Mouse (Mus musculus) heart, postnatal 14 days (tissue): Measurements from ENCODE around the gene Nr3c2. TPM values are rescaled to one million over a fixed set of nuclear protein-coding genes. Genes with fewer than 3 reads are reported as not detected.

Source experiments
- DNase-seq, 2 experiments: peaks; one replicate each; pipeline ENCODE4 v3.0.0; 2021 to 2022
- intact Hi-C: fragments of 180-260 bp; cut with DNase I; formaldehyde crosslinking; loops from one replicate; pipeline ENCODE4 v1.15.1; 2025
- total RNA-seq, 2 experiments: library from RNA; stranded (reverse); gene quantifications; 2 replicates each; pipeline ENCODE4 v1.2.3; 2021

Nr3c2 gene
- total RNA-seq, 2 experiments from 2014 or later: 12.5 to 15.3 TPM

DNA sequence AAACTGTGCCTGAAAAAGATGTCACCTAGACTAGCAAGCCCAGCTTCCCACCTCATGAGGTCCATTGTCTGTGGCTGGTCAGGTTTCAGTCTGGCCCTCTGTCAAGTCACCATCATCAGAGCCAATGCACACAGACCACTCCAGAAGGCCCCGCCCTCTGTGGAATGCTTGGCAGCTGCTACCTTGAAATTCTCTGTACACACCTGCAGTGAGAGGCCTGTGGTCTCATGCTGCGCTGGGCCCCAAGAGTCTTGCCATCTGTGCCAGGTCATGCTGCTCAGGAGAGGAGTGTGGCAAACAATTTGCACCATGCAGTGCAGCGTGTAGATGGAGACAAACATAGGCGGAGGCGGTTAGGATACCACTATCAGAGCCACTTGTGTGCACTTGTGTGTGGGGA is 328.5 kb downstream of the Nr3c2 start:
- intact Hi-C loops: no loop called here
- DNase-seq: peak in 1 of 2 experiments; percentile 31

DNA sequence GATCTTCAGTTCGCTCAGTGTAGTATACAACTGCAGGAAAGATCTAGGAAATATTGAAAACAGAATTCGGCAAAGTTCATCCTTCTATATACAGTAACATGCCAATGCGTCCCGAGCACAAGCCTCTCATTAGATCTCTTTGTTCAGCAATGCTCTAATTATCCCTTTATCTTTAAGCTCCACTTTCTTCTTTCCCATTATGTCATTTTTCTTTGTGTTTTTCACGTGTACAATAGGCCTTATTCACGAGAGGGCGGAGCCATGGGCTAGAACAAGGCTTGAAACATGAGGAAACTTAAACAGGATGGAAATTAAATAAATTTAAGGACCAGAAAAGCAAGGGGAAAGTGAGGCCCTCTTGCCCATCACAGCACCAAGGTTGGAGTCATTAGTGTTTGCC is 329.4 kb downstream of the Nr3c2 start:
- intact Hi-C loops: no loop called here

DNA sequence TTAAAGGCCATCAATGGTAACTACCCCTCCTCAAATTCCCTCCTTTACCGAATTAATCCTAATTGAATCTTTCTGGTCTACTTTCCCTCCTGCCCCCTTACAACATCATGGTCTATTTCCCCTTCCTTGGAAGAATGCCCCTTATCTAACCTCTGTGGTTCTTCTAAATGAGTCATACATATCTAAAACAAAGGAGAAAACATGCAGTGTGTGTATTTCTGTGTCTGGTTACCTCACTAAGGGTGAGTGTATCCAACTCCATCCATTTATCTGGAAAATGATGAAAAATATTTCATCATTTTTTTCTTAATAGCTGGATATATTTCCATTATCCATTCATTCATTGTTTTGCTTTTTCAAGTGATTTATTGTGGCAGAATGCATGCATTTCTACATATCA is 332.0 kb downstream of the Nr3c2 start:
- DNase-seq: no peak
- intact Hi-C loops: no loop called here

More for the DNA sequence above, 329.4 kb downstream of the Nr3c2 start:
- DNase-seq: no peak

DNA sequence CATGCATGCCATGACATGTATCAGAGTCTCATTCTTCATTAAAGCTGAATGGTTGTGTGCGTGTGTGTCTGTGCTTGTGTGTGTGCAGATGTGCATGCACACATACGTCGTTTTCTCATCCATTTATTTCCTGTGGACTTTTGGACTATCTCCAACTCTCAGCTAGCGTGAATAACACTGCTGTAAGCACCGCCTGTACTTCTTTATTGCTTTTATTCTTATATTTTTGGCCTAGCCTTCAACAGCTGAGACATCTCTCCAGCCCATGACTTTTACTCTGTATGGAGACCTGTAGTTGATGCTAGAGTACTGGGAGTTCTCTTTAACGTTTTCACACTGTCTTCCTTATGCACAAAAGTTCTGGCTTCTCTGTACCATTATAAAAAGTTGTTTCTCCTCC is 332.6 kb downstream of the Nr3c2 start:
- intact Hi-C loops: no loop called here
- DNase-seq: no peak

GRCm38 (mm10) chr8:77232411-77232810 is 333.2 kb downstream of the Nr3c2 start:
- intact Hi-C loops: no loop called here
- DNase-seq: no peak

DNA sequence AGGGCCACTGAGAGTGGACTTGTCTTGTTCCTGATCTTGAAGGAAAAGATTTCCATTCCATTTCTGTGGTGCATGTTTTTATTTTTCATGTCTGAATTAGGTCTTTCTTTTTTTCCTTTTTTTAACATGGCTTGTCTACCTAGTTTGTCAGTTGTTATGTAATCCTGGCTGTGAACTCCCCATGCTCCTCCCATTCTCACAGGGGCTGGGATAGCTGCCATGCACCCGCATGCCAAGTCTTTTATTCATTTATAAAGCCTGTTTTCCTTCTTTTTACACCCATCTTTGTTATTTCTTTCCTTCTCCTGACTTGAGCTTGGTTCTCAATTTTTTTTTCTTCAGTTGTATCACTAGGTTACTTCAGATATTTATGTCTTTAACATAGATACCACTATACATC is 337.5 kb downstream of the Nr3c2 start:
- peak; percentile 27 to 37 for DNase-seq
- intact Hi-C loops: no loop called here

GRCm38 (mm10) chr8:77239462-77239861 is 340.2 kb downstream of the Nr3c2 start:
- intact Hi-C loops: no loop called here

DNA sequence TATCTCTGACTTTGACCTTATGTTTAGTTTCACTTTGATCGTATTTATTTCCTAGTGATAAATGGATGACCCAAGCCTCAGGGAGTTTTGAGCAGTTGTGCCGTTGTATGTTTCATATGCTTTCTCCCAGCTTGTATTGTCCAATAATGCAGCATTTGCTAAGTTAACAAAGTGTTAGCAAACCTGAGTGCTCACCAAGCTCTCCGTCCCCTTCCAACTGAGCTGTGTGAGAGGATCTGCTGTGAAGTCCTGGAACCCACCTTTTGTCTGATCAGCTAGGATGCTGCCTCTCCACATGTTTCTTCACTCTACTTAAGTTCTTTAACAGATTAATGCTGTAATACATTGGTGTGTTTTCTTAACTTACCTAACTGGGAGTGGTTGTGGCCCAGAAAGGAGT is 342.1 kb downstream of the Nr3c2 start:
- intact Hi-C loops: no loop called here
- DNase-seq: no peak

More at GRCm38 (mm10) chr8:77239462-77239861, 340.2 kb downstream of the Nr3c2 start:
- no peak for DNase-seq

DNA sequence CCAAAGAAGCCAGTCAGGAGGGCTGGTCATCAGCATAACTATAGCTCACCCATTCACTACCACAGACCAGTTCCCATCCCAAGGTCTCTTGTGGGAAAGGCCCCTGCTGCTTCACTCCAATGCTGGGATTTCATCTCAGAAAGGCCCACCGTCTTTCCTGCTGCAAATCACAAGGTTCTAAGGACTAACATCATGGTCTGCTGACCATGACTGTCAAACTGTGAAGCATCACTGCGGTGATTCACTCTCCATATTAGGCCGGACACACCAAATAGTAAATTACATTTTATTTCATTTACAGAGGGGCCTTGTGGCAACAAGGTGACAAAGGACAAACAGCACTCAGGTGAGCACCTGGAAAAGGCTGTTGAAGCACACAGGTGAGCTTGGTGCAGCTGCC is 350.9 kb downstream of the Nr3c2 start:
- intact Hi-C loops: no loop called here
- no peak for DNase-seq

GRCm38 (mm10) chr8:77251134-77251533 is 351.9 kb downstream of the Nr3c2 start:
- intact Hi-C loops: no loop called here
- no peak for DNase-seq

GRCm38 (mm10) chr8:77254466-77254865 is 355.2 kb downstream of the Nr3c2 start:
- intact Hi-C loops: no loop called here

DNA sequence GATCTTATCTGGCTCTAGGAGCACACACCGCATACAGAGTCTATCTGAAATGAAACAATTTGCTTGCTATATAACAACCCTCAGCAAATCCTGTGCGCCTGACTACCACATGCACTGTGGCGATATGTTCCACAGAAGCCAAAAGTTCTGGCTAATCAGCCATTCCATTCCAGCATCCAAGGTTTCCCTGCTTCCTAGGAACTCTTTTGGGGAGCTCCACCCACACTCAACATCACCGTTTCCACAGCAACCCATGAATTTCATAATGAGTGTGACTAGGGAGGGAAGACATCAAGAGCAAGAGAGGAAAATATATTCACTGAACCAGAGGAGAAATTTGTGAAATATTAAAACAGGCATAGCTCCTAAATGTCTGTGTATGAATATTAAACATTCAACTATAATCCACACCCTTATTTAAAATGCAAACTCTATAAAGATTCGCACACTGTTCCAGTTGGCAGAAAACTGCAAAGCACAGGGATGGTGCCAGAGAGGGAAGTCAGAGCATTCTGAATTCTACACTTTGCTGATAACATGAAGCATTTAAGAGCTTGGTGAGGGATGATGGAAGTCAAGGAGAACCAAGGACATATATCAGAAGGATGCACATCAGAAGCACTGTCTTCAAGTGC is 357.3 kb downstream of the Nr3c2 start:
- no peak for DNase-seq
- intact Hi-C loops: no loop called here

More at GRCm38 (mm10) chr8:77254466-77254865, 355.2 kb downstream of the Nr3c2 start:
- DNase-seq: no peak

DNA sequence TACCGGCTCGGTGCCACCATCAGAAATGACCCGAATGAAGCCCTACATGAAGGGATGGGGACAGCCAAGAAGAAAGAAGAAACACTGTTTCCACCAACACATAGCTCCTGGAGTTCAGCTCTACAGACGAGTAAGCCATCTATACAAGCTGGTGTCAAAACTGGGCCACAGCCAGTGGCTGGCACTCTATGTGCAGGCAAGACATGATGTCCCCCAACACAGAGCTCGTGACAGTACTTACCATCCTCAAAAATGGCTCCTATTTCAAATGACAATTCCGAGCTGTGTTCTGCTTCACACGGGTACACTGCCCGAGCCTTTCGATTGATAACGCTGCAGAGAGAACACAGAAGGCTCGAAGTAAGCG is 357.8 kb downstream of the Nr3c2 start:
- no peak for DNase-seq
- intact Hi-C loops: no loop called here

DNA sequence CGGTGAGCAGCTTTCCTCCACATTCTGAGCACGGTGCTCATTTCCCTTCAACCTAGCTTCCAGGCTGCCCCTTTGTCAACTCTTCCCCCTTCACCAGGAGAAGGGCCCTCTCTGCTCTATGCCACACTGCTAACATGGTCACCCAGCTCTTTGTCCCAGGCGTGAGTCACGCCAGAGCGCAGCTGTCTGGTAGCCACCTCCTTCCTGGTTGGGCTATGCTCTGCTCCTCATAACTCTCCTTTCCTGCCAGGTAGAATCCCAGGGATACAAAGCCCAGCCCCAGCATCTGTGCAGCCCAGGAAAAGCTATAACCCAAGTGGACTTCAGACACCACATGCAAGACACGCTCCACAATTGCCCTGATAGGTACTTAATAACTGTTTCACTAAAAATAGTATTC is 362.0 kb downstream of the Nr3c2 start:
- DNase-seq: no peak
- intact Hi-C loops: no loop called here

DNA sequence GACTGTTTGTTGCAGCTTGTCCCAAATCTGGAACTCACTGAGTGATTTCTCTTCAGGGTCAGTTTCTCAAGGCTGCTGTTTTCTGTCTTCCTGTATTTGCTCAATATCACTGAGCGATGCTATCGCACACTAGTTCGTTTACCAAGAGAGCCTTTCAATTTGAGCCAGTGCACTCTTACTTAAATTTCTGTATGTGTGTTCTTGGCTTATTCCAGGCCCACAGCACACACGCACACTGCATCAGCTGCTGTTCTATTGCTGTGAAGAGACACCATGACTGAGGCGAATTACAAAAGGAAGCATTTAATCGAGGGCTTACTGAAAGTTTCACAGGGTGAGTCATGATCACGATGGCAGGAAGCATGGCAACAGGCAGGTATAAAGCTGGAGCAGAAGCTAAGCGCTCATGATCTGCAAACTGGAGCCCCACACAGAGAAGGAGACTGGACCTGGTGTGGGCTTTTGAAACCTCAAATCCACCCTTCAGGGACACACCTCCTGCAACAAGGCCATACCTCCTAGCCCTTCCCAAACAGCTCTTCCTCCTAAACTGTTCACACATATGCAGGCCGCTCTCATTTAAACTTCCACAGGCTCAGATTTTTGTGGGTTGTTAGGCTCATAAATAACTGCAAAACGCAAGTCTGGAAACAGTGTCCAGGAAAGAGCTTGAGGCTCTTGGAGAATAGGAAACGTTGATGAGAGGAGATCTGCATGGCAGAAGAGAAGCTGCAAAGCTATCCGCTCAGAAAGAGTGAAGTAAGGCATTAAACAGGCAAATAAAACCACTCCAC is 363.2 kb downstream of the Nr3c2 start:
- intact Hi-C loops: no loop called here
- no peak for DNase-seq

DNA sequence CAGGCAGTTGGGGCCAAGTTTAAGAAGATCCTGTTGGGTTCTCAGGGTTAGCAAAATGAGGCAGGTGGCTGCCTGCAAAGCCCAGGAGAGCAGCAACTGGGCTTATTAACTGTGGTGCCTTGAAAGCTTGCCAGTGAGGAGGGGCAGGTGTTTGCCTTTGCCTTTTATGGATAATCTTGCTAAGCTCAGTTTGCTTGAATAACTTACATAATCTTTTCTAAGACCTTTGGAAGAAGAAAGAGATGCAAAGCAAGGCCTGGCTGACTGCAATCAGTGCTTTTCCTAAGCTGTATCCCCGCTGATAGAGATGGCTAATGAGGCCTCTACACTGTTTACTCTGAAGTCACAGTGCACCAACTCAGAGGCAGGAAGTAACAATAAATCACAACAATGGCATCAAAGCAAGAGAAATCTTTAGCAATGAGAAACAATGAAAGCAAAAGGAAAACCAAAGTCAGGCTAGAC is 368.7 kb downstream of the Nr3c2 start:
- intact Hi-C loops: no loop called here

GRCm38 (mm10) chr8:77272136-77272535 is 372.9 kb downstream of the Nr3c2 start:
- no peak for DNase-seq
- intact Hi-C loops: no loop called here

More for the DNA sequence above, 368.7 kb downstream of the Nr3c2 start:
- no peak for DNase-seq

DNA sequence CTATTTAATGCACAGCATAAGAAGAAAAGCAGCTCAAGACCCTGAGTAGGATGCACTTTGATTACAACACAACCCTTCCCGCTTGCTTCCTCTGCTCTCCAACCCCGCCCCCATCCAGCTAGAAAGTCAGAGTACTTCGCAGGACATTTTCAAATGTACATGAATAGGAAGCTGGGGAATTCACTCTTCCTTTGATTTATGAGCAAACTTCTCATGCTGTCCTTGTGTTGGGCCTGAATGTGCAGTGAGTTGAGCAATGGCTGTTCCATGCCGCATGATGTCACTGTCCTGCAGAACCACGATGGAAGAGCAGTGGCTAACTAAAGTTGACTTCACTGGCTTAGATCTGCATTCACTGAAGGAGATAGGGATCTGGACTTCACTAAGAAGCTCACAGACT is 376.3 kb downstream of the Nr3c2 start:
- intact Hi-C loops: no loop called here

GRCm38 (mm10) chr8:77276827-77277226 is 377.6 kb downstream of the Nr3c2 start:
- intact Hi-C loops: no loop called here
- peak; percentile 69 to 70 for DNase-seq

More for the DNA sequence above, 376.3 kb downstream of the Nr3c2 start:
- no peak for DNase-seq

- DNase-seq: no peak
- intact Hi-C loops: no loop called here
Measured at GRCm38 (mm10) chr8:77278246-77278645, 379.0 kb downstream of the Nr3c2 start.

GRCm38 (mm10) chr8:77279977-77280376 is 380.7 kb downstream of the Nr3c2 start:
- DNase-seq: no peak

More at GRCm38 (mm10) chr8:77279977-77280376, 380.7 kb downstream of the Nr3c2 start:
- intact Hi-C loops: no loop called here
